Mouse (Mus musculus) limb, embryonic 13.5 days (tissue): ENCODE results near the gene Gm9376. TPM values are rescaled to one million over a fixed set of nuclear protein-coding genes. Genes with fewer than 3 reads are reported as not detected.

Experiments used
- ATAC-seq: fragments of 200-750 bp; cut with Nextera tagmentation; 2 replicates; pipeline ENCODE4 v1.8.0; 2017; ENCODE audit warnings: low read depth, moderate number of reproducible peaks, moderate TSS enrichment; ENCODE audit not compliant: low FRiP score
- H3K27ac ChIP-seq: fragments of 300-500 bp; sonication (generic); 2 replicates; pipeline ENCODE4 v1.5.1; 2015; ENCODE audit warnings: inconsistent platforms, mild to moderate bottlenecking, moderate library complexity
- H3K27me3 ChIP-seq: fragments of 300-500 bp; sonication (generic); 2 replicates; pipeline ENCODE4 v1.6.1; 2015; ENCODE audit warnings: mild to moderate bottlenecking, inconsistent platforms
- H3K36me3 ChIP-seq: fragments of 300-500 bp; sonication (generic); 2 replicates; pipeline ENCODE4 v1.6.1; 2015; ENCODE audit warnings: inconsistent platforms, mild to moderate bottlenecking, moderate library complexity
- H3K4me1 ChIP-seq: fragments of 300-500 bp; sonication (generic); 2 replicates; pipeline ENCODE4 v1.6.1; 2015; ENCODE audit warnings: inconsistent platforms
- H3K4me2 ChIP-seq: fragments of 300-500 bp; sonication (generic); replicated peaks from 2 replicates; pipeline ENCODE4 v1.6.1; 2015; ENCODE audit warnings: inconsistent platforms, mild to moderate bottlenecking, moderate library complexity
- H3K4me3 ChIP-seq: fragments of 300-500 bp; sonication (generic); 2 replicates; pipeline ENCODE4 v1.5.1; 2015; ENCODE audit warnings: moderate library complexity, mild to moderate bottlenecking, inconsistent platforms
- H3K9ac ChIP-seq: fragments of 300-500 bp; sonication (generic); 2 replicates; pipeline ENCODE4 v1.6.1; 2015; ENCODE audit warnings: mild to moderate bottlenecking, inconsistent platforms
- H3K9me3 ChIP-seq: fragments of 300-500 bp; sonication (generic); 2 replicates; pipeline ENCODE4 v1.6.1; 2016; ENCODE audit warnings: inconsistent platforms
- WGBS: fragments of 180-500 bp; shearing (Covaris S2); methylation state at CpG from one replicate; pipeline ENCODE4 v1.1.7; 2015; 5-methylcytosine and 5-hydroxymethylcytosine counted together
- polyA plus RNA-seq: library from polyadenylated mRNA; unstranded; fragments of >200 nt; fragmentation: Nextera tagmentation; extraction: Ambion mirVana; gene quantifications from 2 replicates; pipeline ENCODE4 v1.2.1, GENCODE M21; 2015

The Gm9376 gene
- polyA plus RNA-seq, 1 experiment from 2014 or later = not detected

DNA sequence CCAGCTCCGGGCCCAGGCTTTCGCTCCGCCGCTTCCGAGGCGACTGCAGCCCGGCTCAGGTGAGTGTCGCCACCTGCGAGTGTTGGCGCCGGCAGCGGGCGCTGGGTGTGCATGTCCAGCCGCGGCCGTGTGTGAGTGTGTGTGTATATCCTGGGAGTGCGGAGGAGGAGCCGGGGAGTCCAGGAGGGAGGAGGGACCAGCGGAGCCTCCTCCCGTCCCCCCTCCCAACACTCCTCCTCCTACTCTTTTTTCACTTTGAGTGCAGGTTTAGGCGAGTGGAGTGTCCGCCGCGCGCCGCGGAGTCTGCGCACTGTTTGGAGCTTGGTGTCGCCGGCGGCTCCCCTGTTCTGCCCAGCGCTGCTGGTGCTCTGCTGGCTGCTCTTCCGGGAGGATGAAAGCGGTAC is 29.9 kb upstream of the Gm9376 start, which contains the start of gene Sox21:
TSS of gene Sox21 (minus strand) at position 145 of the 404 bp plus-strand sequence.
- no peaks in the 10 kb centered on the region for H3K36me3 ChIP-seq
- peaks cover 86% of the 10 kb centered on the region for H3K27me3 ChIP-seq
- peak within 1 kb of the TSS; percentile 40 for H3K9ac ChIP-seq
- peak within 1 kb of the TSS; percentile 55 for H3K4me3 ChIP-seq
- no peaks in the 10 kb centered on the region for H3K9me3 ChIP-seq
- WGBS = under 1% methylated on average over 34 of the region's 34 CpGs
- peak within 1 kb of the TSS; percentile 93 for H3K4me2 ChIP-seq
- peak; percentile 68 for ATAC-seq
- H3K27ac ChIP-seq = no peak within 1 kb of the TSS
- peaks cover 31% of the 10 kb centered on the region for H3K4me1 ChIP-seq

DNA sequence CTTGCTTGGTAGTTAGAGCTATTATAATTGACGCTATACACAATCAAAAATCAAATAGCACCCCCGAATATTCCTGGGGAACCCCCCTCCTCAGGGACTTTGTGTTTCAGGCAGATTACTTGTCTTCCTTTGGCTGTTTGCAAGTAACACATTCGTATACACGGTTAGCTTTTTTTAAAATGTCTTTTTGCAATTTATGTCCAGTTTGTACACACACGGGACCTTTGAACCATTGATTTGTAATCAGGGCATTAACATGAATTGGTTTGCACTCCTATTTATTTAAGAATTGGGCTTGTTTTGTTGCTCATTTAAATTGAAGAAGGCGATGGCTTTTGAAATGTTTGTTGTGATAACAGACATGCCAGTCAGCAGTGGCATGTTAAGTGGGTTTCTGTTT is 29.0 kb upstream of the Gm9376 start:
- H3K36me3 ChIP-seq = no peaks in the 10 kb centered on the region
- H3K27ac ChIP-seq = no peak overlapping the region
- H3K4me2 ChIP-seq = no peak overlapping the region
- peaks cover 77% of the 10 kb centered on the region for H3K27me3 ChIP-seq
- no peak for ATAC-seq
- 0 out of 2 replicates have a peak, but pooled peaks cover 3% of the 10 kb centered on the region for H3K9me3 ChIP-seq
- H3K9ac ChIP-seq = no peak overlapping the region
- 11% methylated on average over 6 of the region's 6 CpGs for WGBS
- no peak overlapping the region for H3K4me3 ChIP-seq
- peaks cover 31% of the 10 kb centered on the region for H3K4me1 ChIP-seq

GRCm38 (mm10) chr14:118239351-118239750 is 27.4 kb upstream of the Gm9376 start:
- Histone ChIP-seq H3K36me3 (no peaks in the 10 kb centered on the region), H3K27me3 (peaks cover 68% of the 10 kb centered on the region), H3K4me1 (peaks cover 31% of the 10 kb centered on the region), H3K9me3 (peaks cover 17% of the 10 kb centered on the region), H3K27ac (no peak overlapping the region), H3K4me3 (no peak overlapping the region), H3K9ac (no peak overlapping the region), H3K4me2 (no peak overlapping the region)
- no peak for ATAC-seq
- 6% methylated on average over 8 of the region's 8 CpGs for WGBS

DNA sequence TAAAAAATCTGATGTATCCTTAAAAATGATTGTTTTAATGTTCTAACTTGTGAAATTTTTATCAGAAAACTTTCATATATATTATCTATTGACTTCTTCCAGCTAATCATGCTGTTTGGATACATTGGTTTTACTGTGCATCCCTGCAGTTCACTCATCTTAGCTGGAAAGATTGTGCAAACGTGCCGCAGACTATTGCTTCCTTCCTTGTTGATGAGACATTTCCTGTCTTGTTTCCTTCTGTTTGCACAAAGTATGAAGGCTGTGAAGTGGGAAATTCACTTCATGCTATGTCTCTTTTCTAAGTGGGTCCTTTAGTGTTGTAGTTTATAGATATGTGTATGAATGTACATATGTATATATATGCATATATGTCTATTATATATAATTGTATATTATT is 25.3 kb upstream of the Gm9376 start:
- Histone ChIP-seq H3K27ac (no peak overlapping the region), H3K9ac (no peak overlapping the region), H3K4me3 (no peak overlapping the region), H3K36me3 (no peaks in the 10 kb centered on the region), H3K4me2 (no peak overlapping the region), H3K9me3 (peaks cover 21% of the 10 kb centered on the region), H3K4me1 (peaks cover 10% of the 10 kb centered on the region), H3K27me3 (peaks cover 47% of the 10 kb centered on the region)
- ATAC-seq = no peak
- WGBS = 80% methylated on average over 2 of the region's 2 CpGs

- Histone ChIP-seq H3K4me3 (no peak overlapping the region), H3K9ac (no peak overlapping the region), H3K4me2 (no peak overlapping the region), H3K27ac (no peak overlapping the region), H3K9me3 (no peaks in the 10 kb centered on the region), H3K27me3 (no peaks in the 10 kb centered on the region), H3K4me1 (no peaks in the 10 kb centered on the region), H3K36me3 (no peaks in the 10 kb centered on the region)
- no peak for ATAC-seq
- WGBS = 84% methylated on average over 6 of the region's 6 CpGs
These were observed 13.4 kb upstream of the Gm9376 start for GRCm38 (mm10) chr14:118253381-118253780.

DNA sequence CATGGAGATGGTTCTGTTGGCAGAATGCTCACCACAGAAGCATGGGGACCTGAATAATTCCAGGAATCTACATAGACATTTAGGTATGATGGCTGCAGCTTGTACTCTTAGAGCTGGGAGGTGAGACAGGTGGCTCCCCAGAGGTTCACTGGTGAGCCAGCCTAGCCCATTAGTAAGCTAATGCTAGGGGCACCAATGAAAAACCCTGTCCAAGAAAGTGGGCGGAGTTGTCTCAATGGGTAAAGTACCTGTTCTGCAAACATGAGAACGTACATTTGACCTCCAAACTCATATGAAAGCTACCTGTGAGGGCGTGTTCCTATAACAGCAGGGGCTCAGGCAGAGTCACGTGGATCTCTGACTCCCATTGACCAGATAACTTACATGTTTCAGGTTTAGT is 2.1 kb downstream of the Gm9376 start:
- no peak overlapping the region for H3K4me3 ChIP-seq
- H3K27me3 ChIP-seq = 0 out of 2 replicates have a peak, but pooled peaks cover 4% of the 10 kb centered on the region
- ATAC-seq = no peak
- H3K9ac ChIP-seq = no peak overlapping the region
- H3K4me1 ChIP-seq = no peaks in the 10 kb centered on the region
- 94% methylated on average over 4 of the region's 4 CpGs for WGBS
- H3K4me2 ChIP-seq = no peak overlapping the region
- no peak overlapping the region for H3K27ac ChIP-seq
- H3K9me3 ChIP-seq = no peaks in the 10 kb centered on the region
- H3K36me3 ChIP-seq = no peaks in the 10 kb centered on the region

GRCm38 (mm10) chr14:118272594-118273555 is 6.1 kb downstream of the Gm9376 start:
- no peak overlapping the region for H3K4me2 ChIP-seq
- no peak overlapping the region for H3K9ac ChIP-seq
- ATAC-seq = no peak
- H3K27me3 ChIP-seq = 0 out of 2 replicates have a peak, but pooled peaks cover 4% of the 10 kb centered on the region
- H3K27ac ChIP-seq = no peak overlapping the region
- no peaks in the 10 kb centered on the region for H3K4me1 ChIP-seq
- no peaks in the 10 kb centered on the region for H3K36me3 ChIP-seq
- no peak overlapping the region for H3K4me3 ChIP-seq
- 83% methylated on average over 6 of the region's 6 CpGs for WGBS
- no peaks in the 10 kb centered on the region for H3K9me3 ChIP-seq

DNA sequence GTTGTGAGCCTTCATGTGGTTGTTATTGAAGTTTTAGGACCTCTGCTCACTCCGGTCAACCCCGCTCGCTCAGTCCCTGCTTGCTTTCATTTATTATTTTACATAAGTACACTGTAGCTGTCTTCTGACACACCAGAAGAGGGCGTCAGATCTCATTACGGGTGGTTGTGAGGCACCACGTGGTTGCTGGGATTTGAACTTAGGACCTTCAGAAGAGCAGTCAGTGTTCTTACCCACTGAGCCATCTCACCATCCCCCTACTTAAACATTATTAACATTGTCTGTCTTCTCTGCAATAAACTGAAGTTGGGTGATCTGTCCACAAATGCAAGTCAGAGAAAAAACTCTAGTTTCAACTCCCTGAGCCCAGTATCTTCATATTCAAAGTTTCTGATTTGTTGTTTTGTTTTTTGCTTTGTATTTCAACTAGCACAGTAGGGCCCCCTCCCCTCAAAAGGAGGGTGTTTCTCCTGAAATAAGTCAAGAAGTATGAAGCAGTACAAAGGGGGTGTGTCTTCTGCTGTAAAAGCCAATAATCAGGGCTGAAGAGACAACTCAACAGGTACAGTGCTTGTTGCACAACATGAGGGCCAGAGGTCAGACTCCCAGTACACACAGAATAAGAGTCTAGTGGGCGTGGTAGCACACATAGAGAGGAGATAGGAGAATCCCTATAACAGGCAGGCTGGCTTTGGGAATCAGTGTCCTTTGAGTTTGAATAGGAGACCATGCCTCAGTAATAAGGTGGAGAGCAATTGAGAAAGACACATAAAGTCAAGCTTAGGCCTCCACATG is 11.1 kb downstream of the Gm9376 start:
- 84% methylated on average over 7 of the region's 7 CpGs for WGBS
- no peak for ATAC-seq
- Histone ChIP-seq H3K27ac (no peak overlapping the region), H3K36me3 (no peaks in the 10 kb centered on the region), H3K4me1 (0 out of 2 replicates have a peak, but pooled peaks cover 1% of the 10 kb centered on the region), H3K4me2 (no peak overlapping the region), H3K4me3 (no peak overlapping the region), H3K27me3 (no peaks in the 10 kb centered on the region), H3K9ac (no peak overlapping the region), H3K9me3 (peaks cover 10% of the 10 kb centered on the region; the same call in 1 of the 2 replicates)

DNA sequence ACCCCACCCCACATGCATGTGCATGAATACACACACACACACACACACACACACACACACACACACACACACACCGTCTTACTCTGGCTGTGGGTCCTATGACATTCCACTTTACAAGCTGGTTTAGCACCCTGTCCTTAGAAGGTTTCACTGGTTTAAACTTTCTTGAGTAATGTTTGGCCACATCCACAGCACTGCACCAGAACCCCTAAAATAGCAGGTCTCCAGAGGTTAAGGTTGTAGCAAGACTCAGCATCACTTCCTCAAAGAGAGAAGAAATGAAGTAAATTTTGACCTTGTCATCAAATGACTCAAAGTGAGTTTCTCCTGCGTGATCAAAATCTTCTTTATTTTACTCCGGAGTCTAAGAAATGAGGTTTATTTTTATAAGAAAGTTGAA is 15.5 kb downstream of the Gm9376 start:
- Histone ChIP-seq H3K9ac (no peak overlapping the region), H3K4me2 (no peak overlapping the region), H3K36me3 (no peaks in the 10 kb centered on the region), H3K27me3 (peaks cover 2% of the 10 kb centered on the region; the same call in 1 of the 2 replicates), H3K4me3 (no peak overlapping the region), H3K4me1 (peaks cover 10% of the 10 kb centered on the region; the same call in 1 of the 2 replicates), H3K27ac (no peak overlapping the region), H3K9me3 (peaks cover 10% of the 10 kb centered on the region; the same call in 1 of the 2 replicates)
- ATAC-seq = no peak
- WGBS = 75% methylated on average over 3 of the region's 3 CpGs

DNA sequence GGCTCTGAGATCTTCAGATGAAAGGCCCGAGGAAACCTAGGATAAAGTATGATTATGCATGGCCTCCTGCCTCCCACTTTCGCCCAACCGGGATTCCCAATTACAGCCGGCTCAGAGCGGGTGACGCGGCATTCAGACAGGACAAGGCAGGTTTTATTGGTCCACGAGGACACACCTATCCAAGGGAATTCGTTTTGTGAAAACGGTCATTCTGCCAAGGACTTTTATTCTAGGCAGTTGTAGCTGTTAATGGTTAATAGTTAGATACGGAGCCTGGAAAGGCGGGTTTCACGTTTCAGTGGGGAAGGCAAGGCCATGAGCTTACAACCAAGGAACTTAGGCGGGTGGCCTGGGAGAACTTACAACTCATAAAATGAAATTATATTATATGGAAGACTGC is 16.2 kb downstream of the Gm9376 start:
- Histone ChIP-seq H3K27ac (no peak overlapping the region), H3K4me3 (no peak overlapping the region), H3K9me3 (peaks cover 10% of the 10 kb centered on the region; the same call in 1 of the 2 replicates), H3K9ac (no peak overlapping the region), H3K36me3 (no peaks in the 10 kb centered on the region), H3K4me1 (peaks cover 13% of the 10 kb centered on the region; the same call in 1 of the 2 replicates), H3K27me3 (peaks cover 2% of the 10 kb centered on the region; the same call in 1 of the 2 replicates), H3K4me2 (0 out of 2 replicates have a peak overlapping the region, but pooled peaks have one; percentile 7)
- 24% methylated on average over 14 of the region's 14 CpGs for WGBS
- ATAC-seq = no peak

DNA sequence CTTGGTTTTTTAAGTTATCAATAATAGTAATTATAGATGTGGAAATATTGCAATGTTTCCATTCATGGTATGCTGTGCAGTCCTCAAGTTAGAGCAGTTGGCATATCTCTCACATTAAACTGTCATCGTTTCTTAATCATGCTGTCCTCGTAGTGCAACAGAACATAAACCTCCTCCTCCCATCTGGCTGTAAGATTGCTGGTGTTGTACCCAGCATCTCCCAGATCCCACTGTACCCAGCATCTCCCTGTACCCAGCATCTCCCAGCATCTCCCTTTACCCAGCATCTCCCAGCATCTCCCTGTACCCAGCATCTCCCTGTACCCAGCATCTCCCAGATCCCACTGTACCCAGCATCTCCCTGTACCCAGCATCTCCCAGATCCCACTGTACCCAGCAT is 19.3 kb downstream of the Gm9376 start:
- no peak for ATAC-seq
- H3K9ac ChIP-seq = no peak overlapping the region
- no peak overlapping the region for H3K4me2 ChIP-seq
- peaks cover 14% of the 10 kb centered on the region; the same call in 1 of the 2 replicates for H3K4me1 ChIP-seq
- whole genome bisulfite sequencing = 82% methylated on average over 2 of the region's 2 CpGs
- H3K27ac ChIP-seq = no peak overlapping the region
- no peak overlapping the region for H3K4me3 ChIP-seq
- H3K27me3 ChIP-seq = peaks cover 13% of the 10 kb centered on the region
- H3K9me3 ChIP-seq = no peaks in the 10 kb centered on the region
- H3K36me3 ChIP-seq = no peaks in the 10 kb centered on the region

GRCm38 (mm10) chr14:118289133-118289532 is 22.4 kb downstream of the Gm9376 start:
- Histone ChIP-seq H3K27me3 (peaks cover 15% of the 10 kb centered on the region), H3K4me2 (no peak overlapping the region), H3K9me3 (no peaks in the 10 kb centered on the region), H3K27ac (no peak overlapping the region), H3K4me1 (peaks cover 5% of the 10 kb centered on the region; the same call in 1 of the 2 replicates), H3K9ac (no peak overlapping the region), H3K4me3 (no peak overlapping the region), H3K36me3 (no peaks in the 10 kb centered on the region)
- ATAC-seq = no peak
- 69% methylated on average over 8 of the region's 8 CpGs for WGBS
